Mouse (Mus musculus) ES-E14 (cell line): Measurements from ENCODE around the gene Gpsm2.

Source experiments
- CHD2 ChIP-seq: IDR thresholded peaks from 2 replicates; pipeline ENCODE4 v1.6.1; 2014; ENCODE audit warnings: mild to moderate bottlenecking, low read depth, low read length, inconsistent platforms
- ZC3H11A ChIP-seq: IDR thresholded peaks from 2 replicates; pipeline ENCODE4 v1.6.1; 2012; ENCODE audit warnings: low read depth, mild to moderate bottlenecking, inconsistent platforms, low read length, borderline replicate concordance

DNA sequence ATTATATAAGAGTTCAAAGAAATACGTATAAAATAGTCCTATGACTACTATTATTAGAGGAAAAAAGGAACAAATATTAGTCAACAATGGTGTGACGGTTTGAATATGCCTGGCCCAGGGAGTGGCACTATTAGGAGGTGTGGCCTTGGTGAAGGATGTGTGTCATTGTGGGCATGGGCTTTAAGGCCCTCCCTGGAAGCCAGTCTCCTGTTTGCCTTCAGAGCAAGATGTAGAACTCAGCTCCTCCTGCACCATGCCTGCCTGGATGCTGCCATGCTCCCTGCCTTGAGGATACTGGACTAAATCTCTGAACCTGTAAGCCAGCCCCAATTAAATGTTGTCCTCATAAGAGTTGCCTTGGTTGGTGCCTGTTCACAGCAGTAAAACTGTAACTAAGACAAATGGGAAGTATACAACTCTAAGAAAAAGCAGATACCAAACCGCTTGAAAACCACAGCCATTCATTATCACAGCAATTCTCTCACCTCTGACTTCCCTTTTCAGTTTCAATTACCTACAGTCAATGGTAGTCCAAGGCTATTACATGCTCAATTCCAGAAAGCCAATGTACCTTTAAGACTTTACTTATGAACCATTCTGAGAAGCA lies 4.1 kb downstream of the Gpsm2 start:
- TF ChIP-seq CHD2: no peak
- no peak for TF ChIP-seq ZC3H11A
